Mouse (Mus musculus): ENCODE results near the gene Ncln. TPM values are rescaled to one million over a fixed set of nuclear protein-coding genes. Genes with fewer than 3 reads are reported as not detected.

Gene Ncln
- total RNA-seq (2014; rRNA removed) (124 and 170 TPM in 2 replicates), polyA plus RNA-seq (2015; fragmentation: Nextera tagmentation; extraction: Ambion mirVana) (66.3 and 66.5 TPM in 2 replicates)

DNA sequence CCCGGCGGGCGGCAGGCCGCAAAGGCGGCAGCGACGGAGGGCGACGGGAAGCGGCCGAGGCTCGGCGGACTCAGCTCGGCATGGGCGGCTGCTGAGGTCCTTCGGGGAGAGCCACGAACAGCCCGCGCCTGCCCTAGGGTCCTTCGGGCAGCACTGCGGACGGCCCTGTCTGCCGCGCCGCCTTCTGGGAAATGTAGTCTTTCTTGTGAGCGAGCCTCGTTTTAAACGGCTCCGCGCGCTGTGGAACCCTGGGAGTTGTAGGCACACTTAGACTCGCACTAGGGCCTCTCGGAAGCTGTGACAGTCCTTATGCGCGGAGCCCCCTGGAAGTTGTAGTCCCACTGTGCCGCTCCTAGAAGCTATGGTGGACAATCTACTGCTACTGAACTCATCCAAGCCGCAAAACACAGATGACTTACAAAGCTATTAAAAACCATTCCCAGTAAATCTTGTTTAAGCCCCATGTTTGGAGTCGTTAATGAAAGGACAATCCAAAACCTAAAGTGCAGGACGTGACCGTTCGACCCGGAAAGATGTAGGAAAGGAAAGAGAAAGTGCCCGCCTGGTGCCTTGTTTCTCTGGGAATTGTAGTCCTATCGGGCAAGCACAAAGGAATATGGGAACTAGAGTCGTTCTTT lies at the start of gene Ncln:
TSS of gene Ncln (minus strand) at position 129 of the 638 bp plus-strand sequence.
- H3K27me3 ChIP-seq (ENCODE audit: insufficient read depth, low read length) = no peaks in the 10 kb centered on the region
- H3K9ac ChIP-seq (replicated peaks; ENCODE audit: low read length) = peak within 1 kb of the TSS; percentile 80
- H3K27ac ChIP-seq = peak within 1 kb of the TSS; percentile 77
- TF ChIP-seq CTCF (IDR thresholded peaks at IDR 0.05; ENCODE audit: low read depth) = no peak
- H3K9me3 ChIP-seq (ENCODE audit: low read length) = no peaks in the 10 kb centered on the region
- peaks cover 15% of the 10 kb centered on the region for H3K4me1 ChIP-seq (ENCODE audit: insufficient read depth, low read length)
- ATAC-seq = peak; percentile 97
- H3K36me3 ChIP-seq (ENCODE audit: insufficient read depth, low read length) = peaks cover 14% of the 10 kb centered on the region
- under 1% methylated on average over 45 of the region's 45 CpGs for WGBS
- peak within 1 kb of the TSS; percentile 69 for H3K4me3 ChIP-seq (ENCODE audit: low read length)
- DNase-seq (ENCODE audit: low spot score) = peak; percentile 99
- peak within 1 kb of the TSS; percentile 77 for H3K4me2 ChIP-seq (ENCODE audit: low read depth, low read length)

- peak within 1 kb of the TSS; percentile 80 for H3K4me3 ChIP-seq (ENCODE audit: low read length)
- ATAC-seq (peak; percentile 97), DNase-seq (ENCODE audit: low spot score) (peak; percentile 100)
- under 1% methylated on average over 54 of the region's 59 CpGs for WGBS
- H3K4me2 ChIP-seq (ENCODE audit: low read depth, low read length) = peak within 1 kb of the TSS; percentile 97
- H3K4me1 ChIP-seq (ENCODE audit: insufficient read depth, low read length) = peaks cover 17% of the 10 kb centered on the region
- H3K27me3 ChIP-seq (ENCODE audit: insufficient read depth, low read length) = no peaks in the 10 kb centered on the region
- peak within 1 kb of the TSS; percentile 90 for H3K27ac ChIP-seq
- no peak; the same call in 1 of the 2 replicates for TF ChIP-seq CTCF (IDR thresholded peaks at IDR 0.05; ENCODE audit: low read depth)
- H3K9me3 ChIP-seq (ENCODE audit: low read length) = no peaks in the 10 kb centered on the region
- no peaks in the 10 kb centered on the region for H3K36me3 ChIP-seq (ENCODE audit: insufficient read depth, low read length)
- H3K9ac ChIP-seq (replicated peaks; ENCODE audit: low read length) = peak within 1 kb of the TSS; percentile 89
Observed at GRCm38 (mm10) chr10:81545161-81545747, 49.1 kb upstream of the Ncln start, which contains the start of gene Gna11. Gna11 (minus strand) TSS chr10:81545190.

DNA sequence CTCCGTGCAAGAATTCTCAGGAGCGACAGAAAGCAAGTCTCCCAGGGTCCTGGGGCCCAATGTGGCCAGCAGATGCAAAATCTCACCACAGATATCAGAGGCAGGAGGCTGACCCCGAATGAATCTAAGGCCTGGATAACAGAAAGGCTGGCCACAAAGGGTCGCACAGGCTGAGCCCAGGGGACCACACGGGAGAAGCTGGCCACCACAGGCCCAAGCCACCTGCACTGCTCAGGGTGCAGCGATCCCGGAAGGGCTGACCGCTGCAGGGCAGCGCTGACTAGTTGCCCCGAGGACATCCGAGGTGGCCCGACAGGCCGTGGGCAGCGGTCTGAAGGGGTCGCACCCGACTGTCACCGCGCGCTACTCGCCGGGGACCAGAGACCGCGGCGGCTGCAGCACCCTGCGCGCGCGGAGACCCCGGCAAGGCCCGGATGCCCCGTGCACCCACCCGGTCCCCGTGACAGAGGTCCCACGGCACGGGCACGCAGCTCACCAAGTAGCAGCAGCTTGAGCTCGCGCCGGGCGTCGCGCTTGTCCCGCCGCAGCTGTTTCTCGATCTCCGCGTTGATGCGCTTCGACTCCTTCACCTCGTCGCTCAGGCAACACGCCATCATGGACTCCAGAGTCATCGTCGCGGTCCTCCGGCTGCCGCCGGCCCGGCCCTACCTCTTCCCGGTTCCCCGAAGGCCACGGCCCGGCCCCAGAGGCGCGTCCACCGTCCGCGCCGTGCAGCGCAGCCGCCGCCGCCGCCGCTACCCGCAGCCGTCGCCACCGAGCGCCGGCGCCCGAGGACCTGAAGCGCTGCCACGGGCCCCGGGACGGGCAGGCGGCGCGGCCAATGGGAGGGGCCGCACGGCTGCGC lies 48.3 kb upstream of the Ncln start:
- H3K9ac ChIP-seq (replicated peaks; ENCODE audit: low read length) = peak overlapping the region; percentile 89
- no peaks in the 10 kb centered on the region for H3K9me3 ChIP-seq (ENCODE audit: low read length)
- peaks cover 17% of the 10 kb centered on the region for H3K4me1 ChIP-seq (ENCODE audit: insufficient read depth, low read length)
- H3K36me3 ChIP-seq (ENCODE audit: insufficient read depth, low read length) = no peaks in the 10 kb centered on the region
- no peaks in the 10 kb centered on the region for H3K27me3 ChIP-seq (ENCODE audit: insufficient read depth, low read length)
- peak overlapping the region; percentile 80 for H3K4me3 ChIP-seq (ENCODE audit: low read length)
- ATAC-seq (no peak; the same call in none of the 2 replicates), DNase-seq (ENCODE audit: low spot score) (no peak)
- WGBS = under 1% methylated on average over 76 of the region's 93 CpGs
- H3K27ac ChIP-seq = peak overlapping the region; percentile 90
- no peak for TF ChIP-seq CTCF (IDR thresholded peaks at IDR 0.05; ENCODE audit: low read depth)
- peak overlapping the region; percentile 97 for H3K4me2 ChIP-seq (ENCODE audit: low read depth, low read length)

DNA sequence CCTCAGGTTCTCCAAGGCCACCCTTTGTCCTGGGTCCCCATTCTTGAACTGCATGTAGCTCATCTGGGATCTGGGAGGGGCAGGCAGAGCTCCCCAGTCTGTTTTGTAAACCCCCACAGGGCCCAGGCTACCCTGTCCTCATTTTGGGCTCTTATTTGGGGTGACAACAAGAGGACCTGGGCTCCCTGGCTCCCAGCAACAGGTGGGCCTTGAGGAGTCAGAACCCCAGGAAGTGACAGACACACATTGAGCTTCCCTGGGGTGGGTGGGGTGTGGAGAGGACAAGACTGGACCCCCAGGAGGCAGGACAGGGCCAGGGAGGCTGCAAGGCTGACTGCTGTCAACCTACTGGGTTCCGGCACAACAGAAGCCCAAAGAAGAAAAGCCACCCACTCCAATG lies 47.4 kb upstream of the Ncln start:
- no peak for DNase-seq (ENCODE audit: low spot score)
- no peak for ATAC-seq
- Histone ChIP-seq H3K36me3 (ENCODE audit: insufficient read depth, low read length) (no peaks in the 10 kb centered on the region), H3K4me3 (ENCODE audit: low read length) (peak overlapping the region; percentile 80), H3K9ac (replicated peaks; ENCODE audit: low read length) (peak overlapping the region; percentile 89), H3K27ac (peak overlapping the region; percentile 90; the same call in 1 of the 2 replicates), H3K4me1 (ENCODE audit: insufficient read depth, low read length) (peaks cover 17% of the 10 kb centered on the region), H3K27me3 (ENCODE audit: insufficient read depth, low read length) (no peaks in the 10 kb centered on the region), H3K9me3 (ENCODE audit: low read length) (no peaks in the 10 kb centered on the region), H3K4me2 (ENCODE audit: low read depth, low read length) (peak overlapping the region; percentile 97)
- TF ChIP-seq CTCF (IDR thresholded peaks at IDR 0.05; ENCODE audit: low read depth) = no peak
- WGBS = 54% methylated on average over 1 of the region's 1 CpGs

GRCm38 (mm10) chr10:81542727-81543460 lies 46.7 kb upstream of the Ncln start:
- H3K4me2 ChIP-seq (ENCODE audit: low read depth, low read length) = peak overlapping the region; percentile 97
- peak overlapping the region; percentile 89 for H3K9ac ChIP-seq (replicated peaks; ENCODE audit: low read length)
- WGBS = 72% methylated on average over 7 of the region's 7 CpGs
- H3K4me3 ChIP-seq (ENCODE audit: low read length) = no peak overlapping the region
- peaks cover 17% of the 10 kb centered on the region for H3K4me1 ChIP-seq (ENCODE audit: insufficient read depth, low read length)
- no peak overlapping the region for H3K27ac ChIP-seq
- DNase-seq (ENCODE audit: low spot score) (no peak), ATAC-seq (no peak)
- no peaks in the 10 kb centered on the region for H3K9me3 ChIP-seq (ENCODE audit: low read length)
- no peak for TF ChIP-seq CTCF (IDR thresholded peaks at IDR 0.05; ENCODE audit: low read depth)
- no peaks in the 10 kb centered on the region for H3K36me3 ChIP-seq (ENCODE audit: insufficient read depth, low read length)
- no peaks in the 10 kb centered on the region for H3K27me3 ChIP-seq (ENCODE audit: insufficient read depth, low read length)

DNA sequence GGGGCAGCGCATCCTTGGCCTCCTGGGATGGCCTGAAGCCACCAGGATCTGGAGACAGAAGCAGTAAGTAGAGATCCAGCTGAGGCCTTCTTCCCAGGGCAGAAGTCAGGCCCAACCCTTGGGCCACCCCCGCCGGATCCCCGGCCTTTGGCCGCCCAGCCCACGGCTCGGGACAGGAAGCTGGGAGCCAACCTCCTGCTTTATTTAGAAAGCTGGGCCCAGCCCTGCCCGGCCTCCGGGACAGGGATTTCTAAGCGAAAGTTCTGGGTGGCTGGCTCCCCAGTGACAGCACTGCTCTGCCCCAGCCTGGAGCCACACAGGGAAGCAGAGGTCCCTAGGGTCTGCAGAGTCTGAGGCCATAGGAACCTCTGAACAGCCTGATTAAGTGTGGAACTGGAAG lies 45.6 kb upstream of the Ncln start:
- Histone ChIP-seq H3K4me2 (ENCODE audit: low read depth, low read length) (no peak overlapping the region), H3K27me3 (ENCODE audit: insufficient read depth, low read length) (no peaks in the 10 kb centered on the region), H3K9ac (replicated peaks; ENCODE audit: low read length) (no peak overlapping the region)

More for the DNA sequence above, 45.6 kb upstream of the Ncln start:
- H3K27ac ChIP-seq = no peak overlapping the region; the same call in 1 of the 2 replicates
- H3K4me1 ChIP-seq (ENCODE audit: insufficient read depth, low read length) = peaks cover 17% of the 10 kb centered on the region
- DNase-seq (ENCODE audit: low spot score) (no peak), ATAC-seq (no peak)
- H3K4me3 ChIP-seq (ENCODE audit: low read length) = no peak overlapping the region
- WGBS = 76% methylated on average over 10 of the region's 10 CpGs
- TF ChIP-seq CTCF (IDR thresholded peaks at IDR 0.05; ENCODE audit: low read depth) = no peak
- no peaks in the 10 kb centered on the region for H3K36me3 ChIP-seq (ENCODE audit: insufficient read depth, low read length)
- no peaks in the 10 kb centered on the region for H3K9me3 ChIP-seq (ENCODE audit: low read length)

All from hindbrain, postnatal 0 days (tissue).